Mouse (Mus musculus) adipocyte (in vitro differentiated cells): Measurements from ENCODE around the gene Rorc.

ENCODE experiments used
- DNase-seq: peaks from one replicate; pipeline ENCODE4 v3.0.0-alpha.2; 2016; ENCODE audit warnings: low spot score

Rorc gene

GRCm38 (mm10) chr3:94377028-94377923 is 4.7 kb downstream of the Rorc start:
- DNase-seq = no peak

DNA sequence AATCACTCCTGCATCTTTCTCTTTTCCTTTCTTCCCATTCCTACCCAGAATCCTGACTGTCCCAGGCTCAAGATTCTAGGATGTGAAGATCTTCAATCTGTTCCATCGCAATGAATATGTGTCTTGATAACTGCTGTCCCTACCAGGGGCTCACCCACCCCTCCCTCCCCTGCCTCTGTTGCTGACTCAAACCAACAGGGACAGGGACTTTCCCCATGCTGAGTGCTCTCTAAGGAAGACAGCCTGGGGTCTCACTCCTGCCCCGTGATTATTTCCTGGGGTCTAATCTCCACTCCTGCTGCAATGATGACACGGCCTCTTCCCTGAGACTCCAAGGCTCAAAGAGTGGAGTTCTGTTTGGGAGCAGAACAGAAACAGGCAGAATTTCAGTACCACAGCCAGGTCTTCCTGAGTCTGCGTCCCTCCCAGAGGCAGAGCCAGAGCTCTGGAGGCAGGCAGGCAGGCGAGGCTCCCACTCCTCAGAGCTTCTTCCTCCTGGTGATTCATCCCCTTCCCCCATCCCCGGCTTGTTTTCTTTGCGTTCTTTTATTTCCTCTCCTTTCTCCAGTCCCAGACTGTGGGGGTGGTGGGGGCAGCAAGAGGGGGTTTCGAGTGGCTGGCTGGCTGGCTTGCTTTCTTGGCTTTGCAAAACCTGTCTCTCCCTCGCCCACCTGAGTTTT is 7.4 kb downstream of the Rorc start:
- no peak for DNase-seq

DNA sequence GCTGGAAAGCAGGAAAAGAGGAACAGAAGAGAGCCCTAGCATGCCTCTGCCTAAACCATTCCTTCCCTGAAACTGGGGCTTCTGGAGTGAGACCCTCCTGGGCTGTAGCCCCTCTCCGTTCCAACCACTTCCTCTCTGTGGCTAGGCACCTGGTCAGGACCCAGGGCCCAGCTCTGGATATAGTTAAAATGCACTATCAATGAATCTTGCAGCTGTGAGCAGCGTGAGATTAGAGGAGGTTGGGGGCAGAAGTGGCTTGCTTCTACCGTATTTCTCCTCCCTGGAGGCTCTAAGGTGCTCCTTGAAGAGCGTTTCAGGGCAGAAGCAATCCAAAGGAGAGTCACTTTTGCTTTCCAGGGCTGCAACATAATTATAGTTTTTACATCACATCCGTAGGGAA is 9.7 kb downstream of the Rorc start:
- DNase-seq = no peak

DNA sequence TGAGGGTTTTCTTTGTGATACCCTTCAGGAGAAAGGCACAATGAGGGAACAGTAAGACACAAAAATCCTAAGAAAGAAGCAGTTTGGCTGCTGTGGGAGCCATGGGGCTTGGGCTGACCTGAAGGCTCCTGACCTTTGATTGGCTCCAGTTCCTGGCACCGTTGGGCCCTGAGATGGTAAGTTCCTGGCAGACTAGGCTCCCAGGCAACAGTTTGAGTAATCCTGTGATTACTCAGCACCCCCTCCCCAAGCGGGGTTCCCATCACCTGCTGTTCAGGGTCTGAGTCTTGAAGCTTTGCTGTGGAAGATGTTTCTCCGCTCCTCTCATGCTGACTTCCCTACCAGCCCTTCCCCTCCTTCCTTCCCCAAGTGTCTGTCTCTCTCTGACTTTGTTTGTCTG is 10.9 kb downstream of the Rorc start:
- peak; percentile 76 for DNase-seq

DNA sequence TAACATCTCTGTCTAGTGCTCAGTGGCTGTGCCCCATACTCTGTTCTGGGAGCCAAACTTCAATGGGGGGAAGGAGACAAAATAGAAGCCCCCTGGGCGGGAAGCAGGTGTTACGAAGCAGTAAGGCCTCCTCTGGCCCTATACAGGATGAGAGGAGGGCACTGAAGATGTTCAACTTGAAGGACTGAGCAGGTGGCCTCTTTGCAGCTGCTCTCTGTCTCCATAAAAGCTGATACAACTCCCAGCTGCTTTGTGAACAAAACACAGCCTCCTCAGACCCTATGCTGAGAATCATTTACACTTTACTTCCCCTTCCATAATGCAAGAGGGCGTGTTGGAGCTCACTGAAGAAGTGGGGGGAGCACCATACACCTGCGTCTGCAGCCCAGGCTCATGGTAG is 14.1 kb downstream of the Rorc start:
- no peak for DNase-seq

GRCm38 (mm10) chr3:94387391-94387790 is 14.8 kb downstream of the Rorc start:
- DNase-seq = no peak

GRCm38 (mm10) chr3:94388047-94388446 is 15.5 kb downstream of the Rorc start:
- no peak for DNase-seq

GRCm38 (mm10) chr3:94389420-94389819 is 16.8 kb downstream of the Rorc start:
- DNase-seq = no peak

- DNase-seq = no peak
Observed at GRCm38 (mm10) chr3:94391001-94391400, 18.4 kb downstream of the Rorc start.

DNA sequence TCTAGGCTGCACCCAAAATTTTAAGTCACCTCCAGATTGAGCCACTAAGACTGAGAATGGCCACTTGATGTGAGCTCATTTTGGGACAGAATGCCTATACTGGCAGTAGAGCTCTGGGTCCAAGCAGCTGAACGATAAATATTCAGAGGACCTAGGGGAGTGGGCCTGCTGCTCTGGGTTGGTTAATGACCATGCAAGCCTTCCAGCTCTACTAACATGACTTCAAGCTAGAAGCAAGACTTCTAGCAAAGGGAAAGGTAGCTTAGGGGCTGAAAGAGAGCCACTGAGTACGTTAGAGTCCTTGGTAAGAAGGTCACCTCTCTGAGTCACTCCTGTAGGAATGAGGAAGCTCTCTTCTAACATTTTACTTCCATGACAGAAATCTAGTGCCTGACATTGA is 19.5 kb downstream of the Rorc start:
- no peak for DNase-seq

- no peak for DNase-seq
Observed at GRCm38 (mm10) chr3:94393049-94393448, 20.5 kb downstream of the Rorc start.

DNA sequence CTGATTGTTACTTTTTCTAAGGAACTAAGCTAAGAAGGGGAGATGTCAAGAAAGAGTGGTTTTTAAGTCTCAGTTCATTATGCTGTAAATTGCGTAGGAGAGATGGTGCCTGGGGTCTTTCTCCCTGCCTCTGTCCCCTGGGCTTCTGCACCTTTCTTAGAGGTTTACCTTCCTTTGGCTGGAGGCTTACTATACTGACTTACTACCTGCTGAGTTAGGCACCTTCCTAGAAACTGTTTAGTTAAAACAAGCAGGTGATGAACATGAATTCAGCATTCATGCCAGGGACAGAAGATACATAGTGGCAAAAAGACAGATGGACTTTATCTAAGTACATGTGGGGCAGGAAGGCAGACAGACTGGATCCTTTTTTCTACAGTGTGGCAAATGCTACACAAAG is 23.7 kb downstream of the Rorc start:
- no peak for DNase-seq

- DNase-seq = no peak
Observed at GRCm38 (mm10) chr3:94396851-94397250, 24.3 kb downstream of the Rorc start.

- DNase-seq = no peak
Observed at GRCm38 (mm10) chr3:94398217-94398616, 25.6 kb downstream of the Rorc start, which contains the start of gene Lingo4. Lingo4 (plus strand) TSS chr3:94398517.

- DNase-seq = no peak
Observed at GRCm38 (mm10) chr3:94398943-94399481, 26.4 kb downstream of the Rorc start.

DNA sequence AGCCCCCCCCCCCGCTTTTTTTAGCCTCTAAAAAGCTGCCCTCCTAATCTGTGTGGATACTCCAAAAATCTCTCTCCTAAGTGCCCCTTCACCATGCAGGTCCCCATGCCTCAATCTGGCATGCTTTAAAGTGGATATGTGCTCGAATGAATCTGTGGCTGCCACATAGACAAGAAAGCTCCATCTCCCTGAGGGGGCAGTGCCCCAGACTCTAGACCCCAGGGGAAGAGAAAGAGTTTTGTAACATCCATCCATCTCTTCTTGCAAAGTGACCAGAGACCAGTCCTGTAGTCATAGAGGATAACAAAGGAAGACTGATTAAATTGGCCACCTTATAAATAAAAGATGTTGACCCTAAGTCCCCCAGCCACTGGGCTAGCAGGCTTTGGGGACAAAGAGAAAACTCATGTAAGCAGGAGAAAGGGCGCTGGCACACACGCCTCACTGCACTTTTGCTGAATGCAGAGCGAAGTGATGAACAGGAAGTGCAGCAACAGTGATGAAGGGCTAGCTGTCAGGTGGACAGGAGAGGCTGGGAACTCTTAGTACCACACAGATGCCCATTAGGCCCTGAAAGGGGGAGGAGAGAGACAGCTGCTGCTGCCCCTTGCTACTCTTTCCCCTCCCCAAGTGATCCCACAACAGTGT is 27.2 kb downstream of the Rorc start:
- DNase-seq = no peak

- no peak for DNase-seq
Observed at GRCm38 (mm10) chr3:94402451-94402850, 29.9 kb downstream of the Rorc start.

- DNase-seq = peak; percentile 41
Observed at GRCm38 (mm10) chr3:94404366-94405054, 31.9 kb downstream of the Rorc start.

- no peak for DNase-seq
Observed at GRCm38 (mm10) chr3:94405561-94405960, 33.0 kb downstream of the Rorc start.

- DNase-seq = no peak
Observed at GRCm38 (mm10) chr3:94412530-94412929, 39.9 kb downstream of the Rorc start.

- DNase-seq = peak; percentile 92
Observed at GRCm38 (mm10) chr3:94413031-94413679, 40.6 kb downstream of the Rorc start, which contains the start of gene Tdrkh. Tdrkh (plus strand) TSS chr3:94413273.
